Mouse (Mus musculus): ENCODE data around the gene Crxos. TPM values are rescaled to one million over a fixed set of nuclear protein-coding genes. Genes with fewer than 3 reads are reported as not detected.

Gene Crxos
- total and polyA plus RNA-seq, 3 experiments: 0.38 TPM; not detected in 2

- H3K4me3 ChIP-seq (ENCODE audit: low read depth, low read length): no peak overlapping the region
- TF ChIP-seq TAL1 (conservative IDR thresholded peaks at IDR 0.05; ENCODE audit: low read depth, low read length): no peak
- no peak for TF ChIP-seq GATA2 (IDR thresholded peaks at IDR 0.05; ENCODE audit: borderline replicate concordance, low read depth, low read length)
- no peak for TF ChIP-seq CTCF (IDR thresholded peaks at IDR 0.05; ENCODE audit: low read depth, low read length)
- TF ChIP-seq POLR2AphosphoS5 (IDR thresholded peaks at IDR 0.05; ENCODE audit: insufficient replicate concordance, low read depth, low read length): no peak
- no peak for TF ChIP-seq GATA1 (IDR thresholded peaks at IDR 0.05; ENCODE audit: borderline replicate concordance, low read length)
- peaks cover 5% of the 10 kb centered on the region for H3K36me3 ChIP-seq (replicated peaks)
- DNase-seq (ENCODE audit: low spot score) (no peak), ATAC-seq (ENCODE audit: extremely low read depth, insufficient number of reproducible peaks, low FRiP score, poor library complexity, severe bottlenecking) (no peak)
- H3K4me1 ChIP-seq (ENCODE audit: insufficient read depth, low read depth, low read length): peaks cover 7% of the 10 kb centered on the region
- H3K9me3 ChIP-seq (replicated peaks): no peaks in the 10 kb centered on the region
- peaks cover 12% of the 10 kb centered on the region for H3K27me3 ChIP-seq (ENCODE audit: insufficient read depth, low read length)
These were observed 48.1 kb downstream of the Crxos start for GRCm38 (mm10) chr7:15930543-15930942.

GRCm38 (mm10) chr7:15931635-15932034, 49.2 kb downstream of the Crxos start:
- Histone ChIP-seq H3K4me3 (ENCODE audit: low read depth, low read length) (no peak overlapping the region), H3K4me1 (ENCODE audit: insufficient read depth, low read depth, low read length) (peaks cover 7% of the 10 kb centered on the region), H3K36me3 (replicated peaks) (peaks cover 14% of the 10 kb centered on the region), H3K9me3 (replicated peaks) (no peaks in the 10 kb centered on the region), H3K27me3 (ENCODE audit: insufficient read depth, low read length) (peaks cover 8% of the 10 kb centered on the region)
- no peak for TF ChIP-seq GATA1 (IDR thresholded peaks at IDR 0.05; ENCODE audit: borderline replicate concordance, low read length)
- TF ChIP-seq POLR2AphosphoS5 (IDR thresholded peaks at IDR 0.05; ENCODE audit: insufficient replicate concordance, low read depth, low read length): no peak
- TF ChIP-seq GATA2 (IDR thresholded peaks at IDR 0.05; ENCODE audit: borderline replicate concordance, low read depth, low read length): no peak
- no peak for TF ChIP-seq CTCF (IDR thresholded peaks at IDR 0.05; ENCODE audit: low read depth, low read length)
- TF ChIP-seq TAL1 (conservative IDR thresholded peaks at IDR 0.05; ENCODE audit: low read depth, low read length): no peak
- DNase-seq (ENCODE audit: low spot score): no peak
- no peak for ATAC-seq (ENCODE audit: extremely low read depth, insufficient number of reproducible peaks, low FRiP score, poor library complexity, severe bottlenecking)

- ATAC-seq (ENCODE audit: extremely low read depth, insufficient number of reproducible peaks, low FRiP score, poor library complexity, severe bottlenecking) (no peak), DNase-seq (ENCODE audit: low spot score) (no peak)
- no peaks in the 10 kb centered on the region for H3K9me3 ChIP-seq (replicated peaks)
- H3K4me3 ChIP-seq (ENCODE audit: low read depth, low read length): no peak overlapping the region
- peaks cover 16% of the 10 kb centered on the region for H3K4me1 ChIP-seq (ENCODE audit: insufficient read depth, low read depth, low read length)
- H3K27me3 ChIP-seq (ENCODE audit: insufficient read depth, low read length): peaks cover 8% of the 10 kb centered on the region
- no peak for TF ChIP-seq CTCF (IDR thresholded peaks at IDR 0.05; ENCODE audit: low read depth, low read length)
- TF ChIP-seq TAL1 (conservative IDR thresholded peaks at IDR 0.05; ENCODE audit: low read depth, low read length): no peak
- TF ChIP-seq GATA2 (IDR thresholded peaks at IDR 0.05; ENCODE audit: borderline replicate concordance, low read depth, low read length): no peak
- H3K36me3 ChIP-seq (replicated peaks): peaks cover 34% of the 10 kb centered on the region
These were observed 51.3 kb downstream of the Crxos start for GRCm38 (mm10) chr7:15933437-15934359.

- H3K27me3 ChIP-seq (ENCODE audit: insufficient read depth, low read length): peaks cover 8% of the 10 kb centered on the region
- H3K4me3 ChIP-seq (ENCODE audit: low read depth, low read length): no peak overlapping the region
- TF ChIP-seq TAL1 (conservative IDR thresholded peaks at IDR 0.05; ENCODE audit: low read depth, low read length) (no peak), GATA1 (IDR thresholded peaks at IDR 0.05; ENCODE audit: borderline replicate concordance, low read length) (no peak), POLR2AphosphoS5 (IDR thresholded peaks at IDR 0.05; ENCODE audit: insufficient replicate concordance, low read depth, low read length) (no peak), GATA2 (IDR thresholded peaks at IDR 0.05; ENCODE audit: borderline replicate concordance, low read depth, low read length) (no peak), CTCF (IDR thresholded peaks at IDR 0.05; ENCODE audit: low read depth, low read length) (no peak)
- H3K36me3 ChIP-seq (replicated peaks): peaks cover 72% of the 10 kb centered on the region
- ATAC-seq (ENCODE audit: extremely low read depth, insufficient number of reproducible peaks, low FRiP score, poor library complexity, severe bottlenecking) (no peak), DNase-seq (ENCODE audit: low spot score) (no peak)
- H3K4me1 ChIP-seq (ENCODE audit: insufficient read depth, low read depth, low read length): peaks cover 41% of the 10 kb centered on the region
- H3K9me3 ChIP-seq (replicated peaks): no peaks in the 10 kb centered on the region
These were observed 55.1 kb downstream of the Crxos start for GRCm38 (mm10) chr7:15937491-15937890.

GRCm38 (mm10) chr7:15938621-15939020, 56.2 kb downstream of the Crxos start:
- no peaks in the 10 kb centered on the region for H3K9me3 ChIP-seq (replicated peaks)
- H3K4me3 ChIP-seq (ENCODE audit: low read depth, low read length): no peak overlapping the region
- peaks cover 50% of the 10 kb centered on the region for H3K4me1 ChIP-seq (ENCODE audit: insufficient read depth, low read depth, low read length)
- TF ChIP-seq POLR2AphosphoS5 (IDR thresholded peaks at IDR 0.05; ENCODE audit: insufficient replicate concordance, low read depth, low read length): no peak
- no peak for TF ChIP-seq GATA2 (IDR thresholded peaks at IDR 0.05; ENCODE audit: borderline replicate concordance, low read depth, low read length)
- TF ChIP-seq CTCF (IDR thresholded peaks at IDR 0.05; ENCODE audit: low read depth, low read length): no peak
- TF ChIP-seq GATA1 (IDR thresholded peaks at IDR 0.05; ENCODE audit: borderline replicate concordance, low read length): no peak
- no peak for TF ChIP-seq TAL1 (conservative IDR thresholded peaks at IDR 0.05; ENCODE audit: low read depth, low read length)
- peaks cover 84% of the 10 kb centered on the region for H3K36me3 ChIP-seq (replicated peaks)
- no peak for ATAC-seq (ENCODE audit: extremely low read depth, insufficient number of reproducible peaks, low FRiP score, poor library complexity, severe bottlenecking)
- H3K27me3 ChIP-seq (ENCODE audit: insufficient read depth, low read length): peaks cover 4% of the 10 kb centered on the region
- DNase-seq (ENCODE audit: low spot score): no peak

GRCm38 (mm10) chr7:15944311-15944710, 61.9 kb downstream of the Crxos start:
- no peaks in the 10 kb centered on the region for H3K9me3 ChIP-seq (replicated peaks)
- no peak for DNase-seq (ENCODE audit: low spot score)
- peak overlapping the region; percentile 31; the same call in 1 of the 2 replicates for H3K4me3 ChIP-seq (ENCODE audit: low read depth, low read length)
- TF ChIP-seq POLR2AphosphoS5 (IDR thresholded peaks at IDR 0.05; ENCODE audit: insufficient replicate concordance, low read depth, low read length) (no peak), GATA1 (IDR thresholded peaks at IDR 0.05; ENCODE audit: borderline replicate concordance, low read length) (no peak), CTCF (IDR thresholded peaks at IDR 0.05; ENCODE audit: low read depth, low read length) (no peak), GATA2 (IDR thresholded peaks at IDR 0.05; ENCODE audit: borderline replicate concordance, low read depth, low read length) (no peak), TAL1 (conservative IDR thresholded peaks at IDR 0.05; ENCODE audit: low read depth, low read length) (no peak)
- H3K27me3 ChIP-seq (ENCODE audit: insufficient read depth, low read length): no peaks in the 10 kb centered on the region
- H3K4me1 ChIP-seq (ENCODE audit: insufficient read depth, low read depth, low read length): peaks cover 80% of the 10 kb centered on the region
- no peak for ATAC-seq (ENCODE audit: extremely low read depth, insufficient number of reproducible peaks, low FRiP score, poor library complexity, severe bottlenecking)
- peaks cover 57% of the 10 kb centered on the region for H3K36me3 ChIP-seq (replicated peaks)
